Mouse (Mus musculus) frontal cortex, postnatal 10 days (tissue): Measurements from ENCODE around the gene Rrp1b.
A peak's percentile ranks its signal among the peaks of the same experiment; 100 is the strongest.
"Not testable (repeated sequence)": the region's sequence is repeated elsewhere in the genome, so short reads cannot be mapped to it uniquely, and the experiment has no call there.

Source experiments
- DNase-seq, 2 experiments: peaks; one replicate each; pipeline ENCODE4 v3.0.0; 2022; ENCODE audit warnings: low spot score in 2 of 2, mixed read lengths in 1 of 2

Gene Rrp1b

GRCm38 (mm10) chr17:32091032-32091363 lies 55.1 kb downstream of the Rrp1b start:
- no peak for DNase-seq

DNA sequence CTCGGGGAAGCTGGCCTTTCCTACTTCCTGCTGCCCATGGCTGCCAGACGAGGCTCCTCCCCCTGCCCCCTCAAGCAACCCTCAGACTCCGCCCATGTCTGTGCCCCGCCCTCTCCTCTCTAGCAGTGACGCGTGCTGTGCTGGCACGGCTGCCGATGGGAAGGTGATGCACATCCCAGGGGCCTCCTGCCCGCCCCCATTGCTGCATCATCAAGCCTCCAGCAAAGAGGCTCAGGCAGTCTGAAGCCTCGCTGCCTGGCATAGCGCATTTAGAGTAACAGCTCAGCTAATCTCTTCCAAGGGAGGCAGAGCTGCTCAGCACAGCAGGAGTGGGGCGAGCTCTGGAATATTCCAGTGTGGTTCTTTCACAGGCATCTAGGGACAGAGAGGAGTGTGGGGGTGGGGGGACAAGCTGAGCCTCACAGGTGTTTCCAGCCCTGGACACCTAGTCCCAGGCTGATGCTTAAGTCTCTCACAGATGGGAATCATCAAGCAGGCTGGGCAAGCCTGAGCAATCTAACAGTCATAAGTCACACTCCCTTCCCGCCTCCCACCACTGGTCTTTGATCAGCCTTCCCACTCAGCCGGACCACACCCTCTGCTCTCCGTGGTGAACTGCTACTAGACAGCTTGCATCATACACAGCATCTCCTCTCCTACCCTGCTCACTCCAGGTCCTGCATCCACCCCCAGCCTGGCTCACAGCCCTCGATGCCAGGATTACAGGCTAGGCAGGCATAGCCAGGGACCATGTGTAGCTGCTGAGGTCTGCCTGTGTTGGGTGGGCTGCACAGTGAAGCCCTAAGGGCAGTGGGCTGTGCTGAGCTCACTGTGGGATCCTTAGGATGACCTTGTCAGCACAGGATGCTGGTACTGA lies 55.7 kb downstream of the Rrp1b start:
- DNase-seq: peak; percentile 73 to 76

GRCm38 (mm10) chr17:32092241-32092619 lies 56.3 kb downstream of the Rrp1b start:
- DNase-seq: no peak

DNA sequence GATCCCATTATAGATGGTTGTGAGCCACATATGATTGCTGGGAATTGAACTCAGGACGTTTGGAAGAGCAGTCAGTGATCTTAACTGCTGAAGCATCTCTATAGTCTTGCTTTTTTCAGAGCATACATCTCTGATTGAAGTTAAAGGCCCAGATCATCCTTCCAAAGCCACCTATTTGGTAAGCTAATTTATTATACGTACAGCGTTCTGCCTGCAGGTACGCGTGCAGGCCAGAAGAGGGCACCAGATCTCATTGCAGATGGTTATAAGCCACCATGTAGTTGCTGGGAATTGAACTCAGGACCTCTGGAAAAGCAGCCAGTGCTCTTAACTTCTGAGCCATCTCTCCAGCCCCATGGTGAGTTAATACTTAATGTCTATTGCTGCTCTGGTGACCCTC lies 57.0 kb downstream of the Rrp1b start:
- DNase-seq: no peak

- DNase-seq: no peak
Observed at GRCm38 (mm10) chr17:32097676-32098075, 61.8 kb downstream of the Rrp1b start.

DNA sequence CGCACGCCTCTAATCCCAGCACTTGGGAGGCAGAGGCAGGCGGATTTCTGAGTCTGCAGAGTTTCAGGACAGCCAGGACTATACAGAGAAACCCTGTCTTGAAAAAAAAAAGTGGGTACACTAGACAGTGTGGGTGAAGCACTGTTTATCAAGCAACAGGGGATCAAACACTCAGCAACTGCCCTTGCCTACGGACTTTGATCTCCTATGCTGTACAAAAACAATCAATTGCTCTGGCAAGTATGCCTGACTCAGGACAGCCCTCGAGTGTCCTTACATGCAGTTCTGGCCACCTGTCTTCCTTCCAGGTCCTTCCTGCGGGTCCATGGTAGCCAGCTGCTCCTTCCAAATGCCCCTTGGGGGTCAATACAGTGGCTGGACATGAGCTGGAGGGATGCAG lies 63.0 kb downstream of the Rrp1b start:
- not testable (repeated sequence) for DNase-seq

- no peak for DNase-seq
Observed at GRCm38 (mm10) chr17:32099574-32099942, 63.7 kb downstream of the Rrp1b start.

DNA sequence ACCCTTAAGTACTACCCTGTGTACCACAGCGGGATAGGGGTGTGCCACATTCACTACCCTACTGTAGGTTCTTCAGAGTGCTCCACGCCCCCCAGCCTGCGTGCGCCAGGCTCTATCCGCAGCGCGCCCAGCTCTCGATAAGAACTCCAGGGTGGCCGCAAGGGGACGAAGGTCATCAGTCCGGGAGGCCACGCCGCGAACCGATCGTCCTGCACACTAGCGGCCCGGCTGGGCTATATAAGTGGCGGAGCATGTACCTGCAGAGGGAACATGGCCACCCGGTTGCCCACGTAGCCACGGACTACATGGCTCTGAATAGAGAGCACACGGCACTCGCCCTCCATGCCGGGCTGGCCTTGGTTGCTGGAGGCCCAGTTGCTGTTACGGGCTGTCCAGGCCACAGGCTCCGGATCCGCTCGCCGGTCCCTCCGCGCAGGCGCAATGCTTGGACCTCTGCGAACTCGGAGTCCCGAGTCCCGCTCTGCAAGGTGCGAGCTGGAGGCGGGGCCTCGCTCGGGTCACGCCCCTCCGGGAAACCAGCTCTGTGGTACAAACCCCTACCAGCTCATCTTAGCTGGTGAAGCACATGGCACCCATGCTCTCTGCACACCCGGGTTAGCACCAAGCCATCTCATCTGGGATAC lies 64.2 kb downstream of the Rrp1b start:
- DNase-seq: peak in 1 of 2 experiments; percentile 25

DNA sequence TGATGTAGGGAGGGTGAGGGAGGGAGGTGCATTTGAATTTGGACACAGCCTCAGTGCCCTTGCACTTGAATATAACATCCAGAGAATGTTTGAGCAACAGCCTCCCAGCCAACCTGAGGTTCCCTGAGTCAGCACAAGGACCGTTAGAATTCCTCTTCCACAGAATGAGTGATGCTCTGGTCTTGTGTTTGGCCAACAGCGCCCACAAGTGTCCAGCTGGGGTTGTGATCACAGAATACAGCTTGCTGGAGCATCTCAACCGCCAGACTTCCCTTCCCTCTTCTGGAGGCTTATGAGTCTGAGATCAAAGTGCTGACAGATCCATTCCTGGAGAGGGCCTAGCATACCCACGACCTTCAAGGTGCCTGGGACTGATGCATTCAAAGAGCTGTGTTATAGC lies 67.2 kb downstream of the Rrp1b start:
- DNase-seq: no peak

GRCm38 (mm10) chr17:32106358-32106757 lies 70.5 kb downstream of the Rrp1b start:
- no peak for DNase-seq

DNA sequence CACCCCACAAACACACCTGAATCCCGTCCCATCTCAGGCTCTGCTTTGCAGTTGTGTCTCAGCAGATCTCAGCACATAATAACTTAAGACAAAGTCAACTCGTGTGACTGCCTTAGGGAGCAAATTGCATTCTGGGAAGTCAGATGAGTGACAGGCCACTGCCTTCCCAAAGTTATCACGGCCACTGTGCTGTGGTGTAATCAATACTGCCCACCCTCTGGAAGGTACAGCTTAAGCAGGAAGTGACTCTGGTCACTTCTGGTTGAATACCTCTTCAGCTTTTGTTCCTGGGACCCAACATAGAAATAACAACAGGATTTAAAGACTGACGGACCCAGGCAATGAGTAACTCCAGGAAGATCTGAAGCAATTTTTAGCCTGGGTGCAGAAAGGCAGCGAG lies 72.0 kb downstream of the Rrp1b start:
- no peak for DNase-seq

GRCm38 (mm10) chr17:32108320-32109011 lies 72.6 kb downstream of the Rrp1b start:
- not testable (repeated sequence) for DNase-seq

DNA sequence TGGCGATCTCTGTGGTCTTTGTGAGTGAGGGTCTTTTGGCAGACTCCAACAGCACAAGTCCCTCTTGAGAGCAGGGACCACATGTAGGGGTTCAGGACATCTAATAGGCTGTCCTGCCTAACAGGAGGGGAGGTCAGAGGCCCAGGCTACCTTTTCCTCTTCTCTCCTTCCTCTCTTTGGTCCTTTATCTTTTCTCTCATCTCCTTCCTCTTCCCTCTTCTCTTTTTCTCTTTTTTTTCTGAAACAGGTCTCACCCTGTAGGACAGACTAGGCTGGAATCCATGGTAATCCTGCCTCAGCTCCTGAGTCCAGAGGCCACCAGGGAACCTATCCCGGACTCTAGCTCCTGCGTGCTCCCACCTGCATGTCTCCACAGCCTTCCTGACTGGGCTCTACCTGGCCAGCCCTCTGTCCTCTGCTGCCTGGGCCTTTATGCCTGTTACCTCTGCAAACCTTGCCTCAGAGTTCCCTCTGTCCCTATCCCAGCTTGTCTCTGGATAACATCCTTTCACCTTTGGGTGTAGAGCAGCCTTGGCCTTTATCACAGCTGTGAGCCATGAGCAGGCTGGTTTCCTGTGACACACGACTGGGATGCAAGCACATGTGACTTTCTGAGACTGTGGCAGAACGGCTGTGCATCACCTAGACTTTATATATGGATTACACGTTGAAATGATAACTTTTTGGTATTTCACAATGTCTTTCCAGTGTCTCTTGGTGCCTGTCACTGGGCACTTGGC lies 73.5 kb downstream of the Rrp1b start:
- DNase-seq: no peak

GRCm38 (mm10) chr17:32110424-32110823 lies 74.5 kb downstream of the Rrp1b start:
- no peak for DNase-seq

- no peak for DNase-seq
Observed at GRCm38 (mm10) chr17:32110980-32111780, 75.3 kb downstream of the Rrp1b start.
